Mouse (Mus musculus) forebrain, postnatal 0 days (tissue): ENCODE data around the gene Stxbp2. TPM values are rescaled to one million over a fixed set of nuclear protein-coding genes. Genes with fewer than 3 reads are reported as not detected.

Source experiments
- ATAC-seq: fragments of 200-750 bp; cut with Nextera tagmentation; 2 replicates; pipeline ENCODE4 v1.8.0; 2017; ENCODE audit warnings: mild to moderate bottlenecking, moderate library complexity
- DNase-seq: peaks from one replicate; pipeline ENCODE4 v3.0.0-alpha.2; 2015
- H3K27ac ChIP-seq: fragments of 300-500 bp; sonication (generic); 2 replicates; pipeline ENCODE4 v1.5.1; 2014; ENCODE audit warnings: low read depth, mild to moderate bottlenecking, antibody characterized with exemption, low read length, moderate library complexity, mixed read lengths
- H3K27me3 ChIP-seq: fragments of 300-500 bp; sonication (generic); 2 replicates; pipeline ENCODE4 v1.6.1; 2014; ENCODE audit warnings: mild to moderate bottlenecking, low read length, mixed read lengths; ENCODE audit not compliant: insufficient read depth
- H3K36me3 ChIP-seq: fragments of 300-500 bp; sonication (generic); 2 replicates; pipeline ENCODE4 v1.6.1; 2014; ENCODE audit warnings: mild to moderate bottlenecking, moderate library complexity; ENCODE audit not compliant: insufficient read depth
- H3K4me1 ChIP-seq: fragments of 300-500 bp; sonication (generic); 2 replicates; pipeline ENCODE4 v1.6.1; 2014; ENCODE audit warnings: antibody characterized with exemption; ENCODE audit not compliant: insufficient read depth
- H3K4me2 ChIP-seq: fragments of 300-500 bp; sonication (generic); 2 replicates; pipeline ENCODE4 v1.6.1; 2014; ENCODE audit warnings: low read depth, mild to moderate bottlenecking, moderate library complexity
- H3K4me3 ChIP-seq: fragments of 300-500 bp; sonication (generic); 2 replicates; pipeline ENCODE4 v1.5.1; 2014; ENCODE audit warnings: low read depth, low read length, mixed read lengths
- H3K9ac ChIP-seq: fragments of 300-500 bp; sonication (generic); 2 replicates; pipeline ENCODE4 v1.6.1; 2014; ENCODE audit warnings: mild to moderate bottlenecking
- H3K9me3 ChIP-seq: fragments of 300-500 bp; sonication (generic); 2 replicates; pipeline ENCODE4 v1.6.1; 2016; ENCODE audit warnings: low read length
- CTCF ChIP-seq: sonication (generic); IDR thresholded peaks from 2 replicates; pipeline ENCODE4 v1.5.1; 2016; ENCODE audit warnings: antibody characterized with exemption, control low read depth, low read depth
- WGBS: fragments of 180-500 bp; shearing (Covaris S2); extraction: QIAGEN DNeasy Blood & Tissue Kit; methylation state at CpG from one replicate; pipeline ENCODE4 v1.1.7; 2014; 5-methylcytosine and 5-hydroxymethylcytosine counted together
- polyA plus RNA-seq: library from polyadenylated mRNA; unstranded; fragments of >200 nt; fragmentation: Nextera tagmentation; extraction: Ambion mirVana; gene quantifications from 2 replicates; pipeline ENCODE4 v1.2.1, GENCODE M21; 2015
- total RNA-seq: library from RNA; depleted of rRNA; stranded (reverse); fragments of >200 nt; gene quantifications from 2 replicates; pipeline ENCODE4 v1.2.3, GENCODE M21; 2014; rRNA removed

Stxbp2 gene
- total and polyA plus RNA-seq, 2 experiments from 2014 or later, result 43.8 to 44.7 TPM

GRCm38 (mm10) chr8:3682435-3682834, 51.7 kb downstream of the Stxbp2 start:
- Histone ChIP-seq H3K4me1 (no peaks in the 10 kb centered on the region), H3K36me3 (peaks cover 24% of the 10 kb centered on the region), H3K4me2 (no peak overlapping the region), H3K27me3 (no peaks in the 10 kb centered on the region), H3K9me3 (no peaks in the 10 kb centered on the region), H3K4me3 (no peak overlapping the region), H3K9ac (no peak overlapping the region), H3K27ac (no peak overlapping the region)
- ATAC-seq, result no peak
- TF ChIP-seq CTCF, result no peak
- 92% methylated on average over 5 of the region's 5 CpGs for WGBS
- DNase-seq, result no peak

GRCm38 (mm10) chr8:3683408-3684176, 52.8 kb downstream of the Stxbp2 start:
- Histone ChIP-seq H3K9ac (no peak overlapping the region), H3K4me3 (no peak overlapping the region), H3K9me3 (no peaks in the 10 kb centered on the region), H3K36me3 (peaks cover 24% of the 10 kb centered on the region), H3K27me3 (no peaks in the 10 kb centered on the region), H3K27ac (no peak overlapping the region), H3K4me1 (no peaks in the 10 kb centered on the region), H3K4me2 (no peak overlapping the region)
- TF ChIP-seq CTCF, result no peak
- 69% methylated on average over 6 of the region's 6 CpGs for WGBS
- DNase-seq, result no peak
- no peak for ATAC-seq

- Histone ChIP-seq H3K9me3 (no peaks in the 10 kb centered on the region), H3K4me1 (no peaks in the 10 kb centered on the region), H3K27me3 (no peaks in the 10 kb centered on the region), H3K9ac (no peak overlapping the region), H3K27ac (no peak overlapping the region), H3K4me3 (no peak overlapping the region), H3K36me3 (peaks cover 17% of the 10 kb centered on the region; the same call in 1 of the 2 replicates), H3K4me2 (no peak overlapping the region)
- DNase-seq (no peak), ATAC-seq (no peak)
- no peak for TF ChIP-seq CTCF
These were observed 53.8 kb downstream of the Stxbp2 start for GRCm38 (mm10) chr8:3684530-3684929.

DNA sequence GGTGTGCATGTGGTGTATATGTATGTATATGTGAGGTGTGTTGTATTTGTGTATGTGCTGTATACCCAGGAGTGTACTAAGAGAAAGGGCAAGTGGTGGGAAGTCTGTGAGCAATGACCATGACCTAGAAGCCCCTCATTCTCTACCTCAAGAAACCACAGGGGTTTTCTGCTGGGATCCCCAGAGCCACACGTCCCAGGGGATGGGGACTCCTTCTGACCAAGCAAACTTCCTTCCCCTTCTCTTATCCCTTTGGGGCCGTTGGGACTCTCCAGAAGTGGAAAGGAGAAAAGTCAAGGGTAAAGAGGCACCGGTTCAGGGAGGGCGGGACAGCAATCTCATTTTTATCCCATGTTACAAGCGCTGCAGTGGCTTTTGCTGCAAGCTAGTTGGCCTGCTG, 54.7 kb downstream of the Stxbp2 start:
- H3K4me3 ChIP-seq, result no peak overlapping the region
- H3K4me2 ChIP-seq, result no peak overlapping the region
- no peak for TF ChIP-seq CTCF
- H3K27ac ChIP-seq, result no peak overlapping the region
- no peaks in the 10 kb centered on the region for H3K4me1 ChIP-seq
- H3K9me3 ChIP-seq, result no peaks in the 10 kb centered on the region
- H3K9ac ChIP-seq, result no peak overlapping the region
- H3K27me3 ChIP-seq, result no peaks in the 10 kb centered on the region
- 77% methylated on average over 5 of the region's 5 CpGs for WGBS
- peaks cover 13% of the 10 kb centered on the region; the same call in 1 of the 2 replicates for H3K36me3 ChIP-seq
- DNase-seq, result no peak
- ATAC-seq, result no peak

DNA sequence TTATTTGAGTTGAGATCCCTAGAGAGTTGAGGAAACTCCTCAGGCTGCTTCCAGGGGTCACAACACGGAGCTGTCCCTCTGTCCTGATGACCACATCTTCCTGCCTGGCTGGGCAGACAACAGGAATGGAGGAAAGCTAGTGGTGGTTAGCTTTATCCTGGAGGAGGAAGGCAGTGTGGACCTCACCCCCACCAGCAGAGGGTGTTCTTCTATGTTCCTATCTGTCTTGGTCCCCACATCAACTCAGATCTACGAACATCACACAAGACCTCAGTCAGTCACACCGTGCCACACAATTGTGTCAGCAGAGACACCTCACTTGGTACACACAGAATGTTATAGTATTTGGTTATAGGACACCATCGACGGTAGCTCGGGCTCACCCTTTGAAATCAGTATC, 56.8 kb downstream of the Stxbp2 start:
- DNase-seq (no peak), ATAC-seq (no peak)
- 79% methylated on average over 6 of the region's 6 CpGs for WGBS
- Histone ChIP-seq H3K27ac (no peak overlapping the region), H3K4me1 (no peaks in the 10 kb centered on the region), H3K4me2 (no peak overlapping the region), H3K9me3 (no peaks in the 10 kb centered on the region), H3K27me3 (no peaks in the 10 kb centered on the region), H3K4me3 (no peak overlapping the region), H3K9ac (no peak overlapping the region), H3K36me3 (0 out of 2 replicates have a peak, but pooled peaks cover 1% of the 10 kb centered on the region)
- no peak for TF ChIP-seq CTCF

DNA sequence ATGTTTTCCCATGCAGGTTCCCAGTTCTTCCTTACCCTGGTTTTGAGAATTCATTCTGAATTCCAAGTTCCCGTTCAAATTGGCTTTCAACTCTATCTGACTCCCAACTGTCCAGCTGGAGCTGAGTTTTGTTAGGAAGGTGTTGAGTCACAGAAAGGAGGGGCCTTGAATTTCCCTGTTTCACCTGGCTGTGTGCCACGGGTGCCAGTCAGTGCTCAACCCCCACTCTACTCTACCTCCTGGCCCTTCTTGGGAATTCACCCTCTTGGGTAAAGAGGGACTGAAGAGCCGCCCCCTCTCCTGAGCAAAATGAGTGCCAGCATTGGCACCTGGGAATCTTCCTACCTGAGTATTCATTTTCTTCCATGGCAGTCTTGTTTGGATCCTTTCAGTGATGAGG, 60.0 kb downstream of the Stxbp2 start:
- no peak for ATAC-seq

More for the DNA sequence above, 60.0 kb downstream of the Stxbp2 start:
- Histone ChIP-seq H3K36me3 (no peaks in the 10 kb centered on the region), H3K4me2 (no peak overlapping the region), H3K9me3 (no peaks in the 10 kb centered on the region), H3K4me1 (no peaks in the 10 kb centered on the region), H3K9ac (no peak overlapping the region), H3K27me3 (no peaks in the 10 kb centered on the region; the same call in 1 of the 2 replicates), H3K4me3 (no peak overlapping the region), H3K27ac (no peak overlapping the region)
- TF ChIP-seq CTCF, result no peak
- no peak for DNase-seq
- WGBS, result 78% methylated on average over 3 of the region's 3 CpGs

Other genes with a start within 250 kb of the Stxbp2 start
- gene Arhgef18, start 237.9 kb upstream of the Stxbp2 start, total RNA-seq, result 39.4 and 41.6 TPM in 2 replicates
- 4.5 and 6.8 TPM in 2 replicates for gene Arhgef18, start 237.9 kb upstream of the Stxbp2 start, polyA plus RNA-seq
- 1.1 and 1.3 TPM in 2 replicates for gene Pex11g, start 163.3 kb upstream of the Stxbp2 start, total RNA-seq
- 2.0 and 2.2 TPM in 2 replicates for gene Pex11g, start 163.3 kb upstream of the Stxbp2 start, polyA plus RNA-seq
- 0.15 TPM in 1 of 2 replicates, not detected in the other for gene Tex45, start 160.1 kb upstream of the Stxbp2 start, total RNA-seq
- 0.18 and 0.68 TPM in 2 replicates for gene Tex45, start 160.1 kb upstream of the Stxbp2 start, polyA plus RNA-seq
- 64.6 and 85.3 TPM in 2 replicates for gene Zfp358, start 137.8 kb upstream of the Stxbp2 start, total RNA-seq
- gene Zfp358, start 137.8 kb upstream of the Stxbp2 start, polyA plus RNA-seq, result 64.7 and 67.9 TPM in 2 replicates
- 63.5 and 77.6 TPM in 2 replicates for gene Mcoln1, start 130.5 kb upstream of the Stxbp2 start, total RNA-seq
- 69.8 and 80.5 TPM in 2 replicates for gene Mcoln1, start 130.5 kb upstream of the Stxbp2 start, polyA plus RNA-seq
- 42.6 and 56.4 TPM in 2 replicates for gene Pnpla6, start 115.6 kb upstream of the Stxbp2 start, total RNA-seq
- 22.2 and 26.3 TPM in 2 replicates for gene Pnpla6, start 115.6 kb upstream of the Stxbp2 start, polyA plus RNA-seq
- not detected in 2 replicates for gene C330021F23Rik, start 63.0 kb upstream of the Stxbp2 start, total RNA-seq
- gene C330021F23Rik, start 63.0 kb upstream of the Stxbp2 start, polyA plus RNA-seq, result 0.22 and 0.29 TPM in 2 replicates
- gene Camsap3, start 43.7 kb upstream of the Stxbp2 start, total RNA-seq, result 97.8 and 103 TPM in 2 replicates
- gene Camsap3, start 43.7 kb upstream of the Stxbp2 start, polyA plus RNA-seq, result 36.6 and 42.4 TPM in 2 replicates
- 38.7 and 48.4 TPM in 2 replicates for gene Xab2, start 9.6 kb upstream of the Stxbp2 start, total RNA-seq
- 34.6 and 37.3 TPM in 2 replicates for gene Xab2, start 9.6 kb upstream of the Stxbp2 start, polyA plus RNA-seq
- gene Pet100, start 9.4 kb upstream of the Stxbp2 start, total RNA-seq, result 17.7 and 22.9 TPM in 2 replicates
- gene Pet100, start 9.4 kb upstream of the Stxbp2 start, polyA plus RNA-seq, result 82.4 and 121 TPM in 2 replicates
- gene Pcp2, start 5.4 kb upstream of the Stxbp2 start, total RNA-seq, result not detected in 2 replicates
- not detected in 2 replicates for gene Pcp2, start 5.4 kb upstream of the Stxbp2 start, polyA plus RNA-seq
- gene Retn, start 24.8 kb downstream of the Stxbp2 start, total RNA-seq, result 0.38 and 1.7 TPM in 2 replicates
- gene Retn, start 24.8 kb downstream of the Stxbp2 start, polyA plus RNA-seq, result 0.42 and 0.44 TPM in 2 replicates
- 0.19 TPM in 1 of 2 replicates, not detected in the other for gene Mcemp1, start 34.8 kb downstream of the Stxbp2 start, total RNA-seq
- 0.30 and 0.40 TPM in 2 replicates for gene Mcemp1, start 34.8 kb downstream of the Stxbp2 start, polyA plus RNA-seq
- gene Fcor, start 41.4 kb downstream of the Stxbp2 start, total RNA-seq, result 9.8 and 13.7 TPM in 2 replicates
- 21.0 and 22.2 TPM in 2 replicates for gene Fcor, start 41.4 kb downstream of the Stxbp2 start, polyA plus RNA-seq
- gene Trappc5, start 45.3 kb downstream of the Stxbp2 start, total RNA-seq, result 70.5 and 72.7 TPM in 2 replicates
- gene Trappc5, start 45.3 kb downstream of the Stxbp2 start, polyA plus RNA-seq, result 61.2 and 68.5 TPM in 2 replicates
- not detected in 2 replicates for gene Fcer2a, start 63.2 kb downstream of the Stxbp2 start, total RNA-seq
- gene Fcer2a, start 63.2 kb downstream of the Stxbp2 start, polyA plus RNA-seq, result 0.20 and 0.24 TPM in 2 replicates
- gene Clec4g, start 89.7 kb downstream of the Stxbp2 start, total RNA-seq, result not detected in 2 replicates
- 0.21 TPM in 1 of 2 replicates, not detected in the other for gene Clec4g, start 89.7 kb downstream of the Stxbp2 start, polyA plus RNA-seq
- not detected in 2 replicates for gene Cd209a, start 118.0 kb downstream of the Stxbp2 start, total RNA-seq
- gene Cd209a, start 118.0 kb downstream of the Stxbp2 start, polyA plus RNA-seq, result 0.13 TPM in 1 of 2 replicates, not detected in the other
- gene Cd209e, start 223.4 kb downstream of the Stxbp2 start, total RNA-seq, result not detected in 2 replicates
- not detected in 2 replicates for gene Cd209e, start 223.4 kb downstream of the Stxbp2 start, polyA plus RNA-seq
- not detected in 2 replicates for gene Cd209d, start 247.6 kb downstream of the Stxbp2 start, total RNA-seq
- gene Cd209d, start 247.6 kb downstream of the Stxbp2 start, polyA plus RNA-seq, result not detected in 2 replicates